Mouse (Mus musculus): ENCODE measurements around the gene Srrt.

The Srrt gene

GRCm38 (mm10) chr5:137338663-137339289 lies 31.3 kb upstream of the Srrt start:
- no peak for DNase-seq (ENCODE audit: extremely low spot score, low read depth, low spot score)

GRCm38 (mm10) chr5:137338256-137338655 lies 30.8 kb upstream of the Srrt start:
- DNase-seq (ENCODE audit: extremely low spot score, low read depth, low spot score): no peak

- DNase-seq (ENCODE audit: extremely low spot score, low read depth, low spot score): no peak
Observed at GRCm38 (mm10) chr5:137337190-137337589, 29.7 kb upstream of the Srrt start.

- DNase-seq (ENCODE audit: extremely low spot score, low read depth, low spot score): no peak
Observed at GRCm38 (mm10) chr5:137335066-137335465, 27.6 kb upstream of the Srrt start.

GRCm38 (mm10) chr5:137334317-137334716 lies 26.8 kb upstream of the Srrt start:
- DNase-seq (ENCODE audit: extremely low spot score, low read depth, low spot score): no peak

GRCm38 (mm10) chr5:137333512-137334174 lies 26.2 kb upstream of the Srrt start, which contains the start of gene Slc12a9:
Gene Slc12a9, minus strand, starts transcription at chr5:137333597.
- no peak for DNase-seq (ENCODE audit: extremely low spot score, low read depth, low spot score)

- DNase-seq (ENCODE audit: extremely low spot score, low read depth, low spot score): no peak
Observed at GRCm38 (mm10) chr5:137332857-137333511, 25.5 kb upstream of the Srrt start.

- DNase-seq (ENCODE audit: extremely low spot score, low read depth, low spot score): no peak
Observed at GRCm38 (mm10) chr5:137330910-137331309, 23.4 kb upstream of the Srrt start.

GRCm38 (mm10) chr5:137320996-137321395 lies 13.5 kb upstream of the Srrt start:
- DNase-seq (ENCODE audit: extremely low spot score, low read depth, low spot score): no peak

GRCm38 (mm10) chr5:137318570-137318969 lies 11.1 kb upstream of the Srrt start:
- no peak for DNase-seq (ENCODE audit: extremely low spot score, low read depth, low spot score)

GRCm38 (mm10) chr5:137317361-137317760 lies 9.9 kb upstream of the Srrt start:
- no peak for DNase-seq (ENCODE audit: extremely low spot score, low read depth, low spot score)

GRCm38 (mm10) chr5:137315084-137315903 lies 7.8 kb upstream of the Srrt start:
- DNase-seq (ENCODE audit: extremely low spot score, low read depth, low spot score): no peak

- peak; percentile 77 for DNase-seq (ENCODE audit: extremely low spot score, low read depth, low spot score)
Observed at GRCm38 (mm10) chr5:137314193-137315083, 7.0 kb upstream of the Srrt start, which contains the start of gene Trip6. Gene Trip6, minus strand, starts transcription at chr5:137314404.

- DNase-seq (ENCODE audit: extremely low spot score, low read depth, low spot score): no peak
Observed at GRCm38 (mm10) chr5:137313466-137314192, 6.2 kb upstream of the Srrt start.

GRCm38 (mm10) chr5:137308356-137308755 lies 882 bp upstream of the Srrt start:
- DNase-seq (ENCODE audit: extremely low spot score, low read depth, low spot score): no peak

- DNase-seq (ENCODE audit: extremely low spot score, low read depth, low spot score): no peak
Observed at GRCm38 (mm10) chr5:137306439-137307005, 952 bp downstream of the Srrt start.

- no peak for DNase-seq (ENCODE audit: extremely low spot score, low read depth, low spot score)
Observed at GRCm38 (mm10) chr5:137305822-137306221, 1.7 kb downstream of the Srrt start.

- DNase-seq (ENCODE audit: extremely low spot score, low read depth, low spot score): no peak
Observed at GRCm38 (mm10) chr5:137304816-137305215, 2.7 kb downstream of the Srrt start.

- no peak for DNase-seq (ENCODE audit: extremely low spot score, low read depth, low spot score)
Observed at GRCm38 (mm10) chr5:137304165-137304564, 3.3 kb downstream of the Srrt start.

Data from hindlimb bud, embryonic 11.5 days (tissue).